Mouse (Mus musculus) cerebellum, adult 8-10 months (tissue): ENCODE data around the gene Foxa3.

Experiments used
- DNase-seq: peaks from one replicate; pipeline ENCODE4 v3.0.0; 2022

Foxa3 gene

GRCm38 (mm10) chr7:18992294-18992675 lies 31.1 kb downstream of the Foxa3 start:
- peak; percentile 60 for DNase-seq

DNA sequence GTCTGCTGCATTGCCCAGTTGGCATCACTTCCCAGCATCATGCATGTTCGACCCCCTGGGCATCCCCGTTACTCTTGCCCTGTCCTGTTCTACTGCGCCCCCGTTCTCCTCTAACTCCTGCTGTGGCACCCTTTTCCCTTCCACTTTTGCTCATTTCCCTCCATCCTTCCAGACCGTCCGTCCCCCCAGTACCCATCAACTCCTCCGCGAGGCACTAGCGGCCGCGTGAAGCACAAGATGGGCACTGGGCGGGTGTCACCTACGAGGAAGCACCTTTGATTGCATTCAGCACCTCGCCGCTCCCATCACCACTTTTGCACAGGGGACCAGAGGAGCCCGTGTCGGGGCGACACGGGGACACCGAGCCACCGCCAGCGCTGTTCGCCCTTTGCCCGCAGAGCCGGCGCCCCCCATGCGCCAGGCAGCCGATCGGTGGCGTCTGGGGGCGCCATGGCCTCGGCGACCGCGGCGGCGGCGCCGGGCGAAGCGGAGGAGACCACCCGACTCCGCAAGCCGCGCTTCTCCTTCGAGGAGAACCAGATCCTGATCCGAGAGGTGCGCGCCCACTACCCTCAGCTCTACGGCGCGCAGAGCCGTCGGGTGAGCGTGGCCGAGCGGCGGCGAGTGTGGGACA lies 31.6 kb downstream of the Foxa3 start:
- peak; percentile 68 for DNase-seq

GRCm38 (mm10) chr7:18990601-18991295 lies 32.6 kb downstream of the Foxa3 start, which contains the start of gene Mypop:
Mypop (plus strand) TSS chr7:18991245.
- DNase-seq, result peak; percentile 100

GRCm38 (mm10) chr7:18989995-18990394 lies 33.3 kb downstream of the Foxa3 start:
- peak; percentile 63 for DNase-seq

- DNase-seq, result peak; percentile 22
Observed at GRCm38 (mm10) chr7:18988780-18989179, 34.6 kb downstream of the Foxa3 start.

GRCm38 (mm10) chr7:18987747-18988146 lies 35.6 kb downstream of the Foxa3 start:
- peak; percentile 30 for DNase-seq

- no peak for DNase-seq
Observed at GRCm38 (mm10) chr7:18987100-18987499, 36.2 kb downstream of the Foxa3 start, which contains the start of gene Nanos2. Nanos2 (plus strand) TSS chr7:18987400.

- DNase-seq, result no peak
Observed at GRCm38 (mm10) chr7:18986503-18986902, 36.8 kb downstream of the Foxa3 start.

- DNase-seq, result no peak
Observed at GRCm38 (mm10) chr7:18978381-18978780, 45.0 kb downstream of the Foxa3 start.

GRCm38 (mm10) chr7:18970956-18971355 lies 52.4 kb downstream of the Foxa3 start:
- DNase-seq, result no peak

GRCm38 (mm10) chr7:18967603-18968002 lies 55.7 kb downstream of the Foxa3 start:
- DNase-seq, result no peak

- DNase-seq, result no peak
Observed at GRCm38 (mm10) chr7:18965312-18965711, 58.0 kb downstream of the Foxa3 start.

DNA sequence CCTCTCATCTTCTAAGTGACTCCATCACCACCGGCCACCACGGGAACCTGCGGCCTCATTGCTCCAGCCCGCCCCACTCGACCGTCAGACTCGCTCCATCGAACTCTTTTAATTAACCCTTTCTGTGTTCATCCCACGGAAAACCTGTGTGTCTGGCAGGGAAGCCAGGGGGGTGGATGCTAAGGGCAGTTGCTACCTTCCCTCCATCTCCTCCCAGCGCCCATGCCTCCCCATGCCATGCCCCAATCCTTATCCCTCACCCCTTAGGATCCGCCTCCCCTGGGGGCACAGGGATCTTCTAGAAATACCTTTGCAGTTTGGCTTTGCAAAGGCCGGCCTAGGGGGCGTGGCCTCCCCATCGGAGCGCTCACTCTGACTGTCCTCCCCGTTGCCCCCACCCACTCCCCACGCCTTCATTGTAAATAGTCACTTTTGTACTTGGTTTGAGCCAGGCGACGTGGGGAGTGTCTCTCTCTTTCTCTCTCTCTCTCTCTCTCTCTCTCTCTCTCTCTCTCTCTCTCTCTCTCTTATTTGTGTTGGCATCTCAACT lies 60.0 kb downstream of the Foxa3 start:
- DNase-seq, result no peak
